Mouse (Mus musculus) retina, postnatal 7 days (tissue): ENCODE measurements at regions not wholly inside any gene's neighbourhood (a gene's known extent, or its start where the extent isn't known, plus 50 kb on each side); places are given as distances from the start of the nearest gene placed in this dataset.

Experiments used
- DNase-seq: peaks from one replicate; pipeline ENCODE4 v3.0.0-alpha.2; 2012; ENCODE audit warnings: low read depth, low spot score

GRCm38 (mm10) chr9:78903211-78903610 is 287.9 kb downstream of the Cd109 start:
- DNase-seq = no peak

- no peak for DNase-seq
These were observed 302.0 kb downstream of the Cd109 start for GRCm38 (mm10) chr9:78917336-78917735.

DNA sequence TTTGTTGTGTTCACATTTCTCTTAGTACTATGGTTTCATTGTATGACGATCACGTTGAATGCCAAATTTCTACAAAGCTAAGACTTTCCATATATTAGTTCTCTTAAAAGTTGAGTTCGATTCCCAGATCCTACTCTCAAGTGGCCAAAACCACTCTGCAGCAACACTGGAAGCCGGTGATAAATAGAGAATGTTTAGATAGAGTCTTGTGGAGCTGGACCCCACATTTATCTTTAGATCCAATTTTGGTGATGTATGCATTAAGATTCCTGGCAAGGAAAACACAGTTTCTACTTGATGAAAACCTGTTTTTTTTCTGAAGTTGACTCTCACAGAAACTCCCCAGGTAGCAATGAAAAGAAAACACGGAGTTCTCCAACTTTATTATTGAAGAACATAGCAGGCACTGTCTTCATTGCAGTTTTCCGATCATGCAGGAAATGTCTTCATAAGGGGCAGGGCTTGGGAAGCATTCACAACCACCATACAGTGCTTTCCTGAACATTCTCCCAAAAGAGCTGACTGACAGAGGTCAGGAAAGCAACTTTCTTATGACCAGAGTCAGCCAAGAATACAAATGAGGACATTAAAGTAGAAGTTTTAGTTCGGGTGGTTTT is 310.7 kb downstream of the Cd109 start:
- no peak for DNase-seq

DNA sequence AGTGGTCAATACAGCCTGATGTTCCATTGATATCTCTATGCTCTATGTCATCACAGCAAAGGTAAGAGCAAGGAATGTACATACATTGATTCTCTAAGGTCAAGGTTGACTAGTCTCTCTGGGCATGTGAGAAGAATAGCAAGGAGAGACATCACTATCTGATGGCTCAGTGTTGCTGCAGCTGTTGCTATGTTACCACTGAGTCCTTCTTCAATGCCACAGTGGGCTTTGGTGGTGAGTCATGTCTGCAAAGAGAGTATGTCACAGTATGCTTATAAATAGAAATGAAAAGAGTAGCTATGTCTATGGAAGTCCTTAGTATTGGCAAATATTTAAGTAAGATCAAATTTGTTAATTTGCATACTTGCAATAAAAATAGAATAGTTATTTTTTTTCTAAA is 326.3 kb downstream of the Cd109 start:
- DNase-seq = no peak

DNA sequence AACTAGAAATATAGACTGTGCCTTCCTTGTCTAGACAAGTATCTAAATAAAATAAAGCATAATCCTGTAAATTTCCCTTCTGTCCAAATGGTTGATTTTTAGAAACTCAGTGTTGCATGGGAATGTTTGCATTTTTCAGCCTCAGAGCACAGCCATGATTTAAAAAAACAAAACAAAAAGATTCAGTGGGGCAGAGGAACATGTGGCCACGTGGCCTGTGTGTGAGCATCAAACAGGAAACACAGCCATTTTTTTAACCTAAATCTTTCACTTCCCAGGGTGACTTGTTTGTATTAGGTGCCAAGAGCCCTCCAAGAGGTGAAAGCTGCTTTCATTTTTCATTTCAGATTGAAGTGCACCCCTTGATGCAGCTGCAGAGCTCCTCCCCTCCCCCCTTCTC is 349.5 kb downstream of the Cd109 start:
- no peak for DNase-seq

GRCm38 (mm10) chr9:78965226-78965950 is 350.0 kb downstream of the Cd109 start:
- no peak for DNase-seq

- DNase-seq = no peak
These were observed 356.4 kb downstream of the Cd109 start for GRCm38 (mm10) chr9:78971731-78972130.

- no peak for DNase-seq
These were observed 368.4 kb downstream of the Cd109 start for GRCm38 (mm10) chr9:78983734-78984133.

GRCm38 (mm10) chr9:78985184-78985864 is 370.0 kb downstream of the Cd109 start:
- DNase-seq = no peak

DNA sequence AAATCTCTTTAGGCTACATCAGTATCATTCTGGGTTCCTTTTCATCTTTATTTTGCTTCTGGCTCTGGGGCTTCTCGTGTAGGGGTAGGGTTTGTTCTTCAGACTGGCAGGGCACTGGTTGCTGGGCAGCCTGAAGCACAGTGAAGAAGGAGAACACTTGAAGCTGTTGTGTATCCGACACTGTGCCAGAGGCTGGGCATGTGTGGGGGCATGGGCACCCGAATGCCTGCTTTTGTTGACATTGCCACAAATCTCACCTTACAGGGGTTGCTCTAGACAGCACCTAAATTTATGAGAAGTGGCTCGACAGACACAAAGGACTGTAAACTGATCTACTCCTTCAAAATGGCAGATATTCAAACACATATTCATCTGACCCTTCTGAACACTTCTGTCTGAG is 376.0 kb downstream of the Cd109 start:
- no peak for DNase-seq

DNA sequence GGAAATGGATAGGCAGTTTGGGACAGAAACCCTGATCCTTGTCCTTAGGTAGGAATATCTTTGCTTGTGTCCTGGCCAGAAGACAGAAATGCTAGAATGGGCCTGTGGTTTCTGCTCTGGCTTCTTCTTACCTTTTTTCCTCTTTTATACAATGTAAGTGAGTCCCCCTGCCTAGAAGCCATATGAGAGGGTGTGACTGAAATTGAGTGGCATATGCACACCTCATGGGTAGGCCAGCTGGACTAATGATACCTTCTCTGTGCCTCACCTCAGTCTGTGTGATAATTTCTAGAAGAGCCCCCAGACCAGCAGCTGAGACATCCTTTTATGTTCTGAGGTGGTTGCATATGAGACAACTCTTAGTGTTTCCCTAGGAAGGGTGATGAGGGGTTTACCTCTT is 385.7 kb downstream of the Cd109 start:
- DNase-seq = no peak

DNA sequence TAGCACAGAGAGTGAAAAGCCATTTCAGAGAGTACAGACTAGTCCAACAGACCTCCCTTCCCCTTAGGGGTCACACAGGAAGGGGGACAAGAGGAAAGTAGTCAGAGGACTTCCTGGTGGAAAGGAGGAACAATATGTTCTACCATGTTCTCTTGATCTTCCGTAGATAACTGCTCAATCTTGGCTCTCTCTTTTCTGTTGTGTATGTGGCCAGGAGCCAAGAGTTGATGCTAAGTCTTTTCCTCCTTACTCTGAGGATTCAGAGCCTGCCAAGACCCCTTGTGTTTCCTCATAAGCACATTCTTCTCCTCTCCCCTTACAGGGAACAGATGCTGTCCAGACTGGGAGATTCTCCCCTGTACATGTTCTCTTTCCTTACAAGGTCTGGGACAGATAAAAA is 386.6 kb downstream of the Cd109 start:
- DNase-seq = no peak

DNA sequence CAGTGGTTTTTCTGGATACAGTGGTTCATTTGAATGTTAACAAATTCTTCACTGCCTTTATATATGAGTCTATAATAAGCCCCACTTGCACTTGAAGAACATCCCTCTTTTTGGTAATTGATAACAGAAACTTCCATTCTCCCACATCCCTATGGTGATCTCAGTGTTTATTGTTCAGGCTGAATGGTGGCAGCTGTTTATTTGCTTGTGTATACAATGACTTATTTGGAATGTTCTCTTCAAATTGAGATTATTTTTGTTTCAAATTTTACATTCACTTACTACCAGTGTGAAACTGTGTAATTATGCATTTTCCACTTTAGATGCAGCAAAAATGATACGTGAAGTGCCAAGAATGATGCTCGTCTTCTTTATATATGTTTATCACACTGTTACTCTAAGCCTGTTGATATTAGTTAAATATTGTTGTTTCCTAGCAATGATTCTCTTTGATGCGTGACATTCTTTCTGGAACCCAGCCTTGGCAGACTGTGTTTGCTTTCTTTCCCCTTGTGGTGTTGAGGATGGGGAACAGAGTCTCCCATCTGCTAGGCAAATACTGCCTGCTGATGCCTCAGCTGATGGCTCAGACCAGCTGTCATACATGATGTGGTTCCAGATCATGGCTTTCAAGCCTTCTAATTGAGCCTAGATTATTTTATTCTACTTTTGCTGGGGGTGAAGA is 389.1 kb downstream of the Cd109 start:
- DNase-seq = no peak

- no peak for DNase-seq
These were observed 406.9 kb downstream of the Cd109 start for GRCm38 (mm10) chr9:79022291-79022690.

GRCm38 (mm10) chr9:79028234-79028633 is 412.9 kb downstream of the Cd109 start:
- no peak for DNase-seq

DNA sequence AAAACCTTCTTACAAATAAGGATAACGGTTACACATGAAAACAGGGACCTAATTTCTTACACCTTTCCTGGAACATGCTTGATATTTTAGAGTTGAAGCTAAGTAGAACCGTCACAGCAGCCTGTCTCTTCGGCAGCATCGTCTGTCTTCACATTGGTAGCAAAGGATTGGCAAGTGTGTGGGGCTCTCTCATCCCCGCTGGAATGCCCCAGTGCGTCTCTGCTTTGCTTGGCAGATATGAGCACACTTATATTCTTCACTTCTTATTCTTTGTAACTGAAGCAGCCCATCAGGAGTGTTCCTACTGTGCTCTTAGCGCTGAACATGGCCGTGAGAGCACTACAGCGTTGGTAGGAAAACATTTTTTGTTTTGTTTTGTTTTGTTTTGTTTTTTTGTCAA is 414.1 kb downstream of the Cd109 start:
- DNase-seq = no peak

- DNase-seq = no peak
These were observed 420.3 kb downstream of the Cd109 start for GRCm38 (mm10) chr9:79035677-79036076.

- no peak for DNase-seq
These were observed 421.7 kb downstream of the Cd109 start for GRCm38 (mm10) chr9:79037054-79037453.

DNA sequence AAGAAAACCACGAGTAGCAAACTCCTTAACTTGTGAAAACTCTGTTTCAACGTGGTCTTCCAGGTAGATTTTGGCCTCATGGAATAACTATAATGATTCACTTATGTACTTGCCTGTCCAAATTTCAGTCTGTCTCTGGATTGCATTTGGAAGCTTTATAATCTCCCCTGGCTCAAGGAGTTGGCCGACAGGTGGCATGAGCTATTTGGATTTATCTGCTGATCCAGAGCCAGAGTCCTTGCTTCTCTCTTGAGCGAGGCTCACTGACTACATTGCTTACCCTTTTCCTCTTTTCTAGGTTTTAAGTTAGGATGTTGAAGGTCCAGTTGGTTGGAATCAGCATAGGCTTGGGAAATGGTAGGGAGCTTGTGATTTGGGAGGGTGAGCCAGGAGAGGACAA is 423.6 kb downstream of the Cd109 start:
- DNase-seq = no peak

DNA sequence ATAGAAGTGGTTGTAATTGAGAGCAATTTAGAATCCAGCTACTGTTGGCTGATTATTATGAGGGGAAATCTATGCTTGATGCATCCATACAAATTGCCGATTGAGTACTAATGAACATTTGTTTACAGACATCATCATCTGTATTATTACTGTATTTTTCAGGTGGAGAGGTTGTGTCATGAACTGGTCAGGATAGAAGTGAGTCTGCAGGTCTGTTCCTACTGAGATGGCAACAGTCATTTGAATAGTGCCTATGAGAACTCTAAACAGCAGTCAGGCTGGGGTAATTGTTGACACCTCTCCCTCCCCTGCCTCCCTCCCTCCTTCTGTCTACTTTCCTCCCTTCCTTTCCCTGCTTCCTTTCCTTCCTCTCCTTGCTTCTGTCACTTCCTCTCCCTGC is 429.0 kb downstream of the Cd109 start:
- DNase-seq = no peak

GRCm38 (mm10) chr9:79045314-79045713 is 430.0 kb downstream of the Cd109 start:
- peak; percentile 3 for DNase-seq

- DNase-seq = no peak
These were observed 456.6 kb downstream of the Cd109 start for GRCm38 (mm10) chr9:79071961-79072360.
